Mouse (Mus musculus) testis, adult 2 months (tissue): ENCODE data around the gene Grid1.

Experiments used
- CTCF ChIP-seq: fragments of 200-500 bp; IDR thresholded peaks from 2 replicates; pipeline ENCODE4 v1.5.1; 2012; ENCODE audit warnings: low read depth, mild to moderate bottlenecking, inconsistent platforms, low read length, moderate library complexity; ENCODE audit not compliant: control insufficient read depth, insufficient read depth, insufficient replicate concordance
- POLR2A ChIP-seq: fragments of 200-500 bp; IDR thresholded peaks from 2 replicates; pipeline ENCODE4 v1.6.1; 2012; ENCODE audit warnings: low read depth, mild to moderate bottlenecking, inconsistent platforms, low read length, moderate library complexity; ENCODE audit not compliant: control insufficient read depth

- no peak for TF ChIP-seq POLR2A
- no peak for TF ChIP-seq CTCF
Measured at GRCm38 (mm10) chr14:34793406-34794037, 26.4 kb upstream of the Grid1 start.
